Mouse (Mus musculus) adrenal gland, adult 10 weeks (tissue): ENCODE results near the gene Htr1a. TPM values are rescaled to one million over a fixed set of nuclear protein-coding genes. Genes with fewer than 3 reads are reported as not detected.

Experiments used
- polyA plus RNA-seq: library from polyadenylated mRNA; stranded (reverse); fragments of 350-450 nt; fragmentation: Illumina TruSeq; extraction: RNeasy Lipid Tissue Mini Kit (QIAGEN cat#74804); gene quantifications from one replicate; pipeline ENCODE4 v1.2.3, GENCODE M21; 2014; ENCODE audit warnings: low read depth, low replicate concordance

Htr1a gene
- polyA plus RNA-seq: not detected

GRCm38 (mm10) chr13:105443339-105443738 is at the start of gene Htr1a:
Gene Htr1a (plus strand): TSS chr13:105443639.

Other genes with a start within 250 kb of the Htr1a start
- 2.3 TPM for gene Rnf180, start 148.8 kb upstream of the Htr1a start, polyA plus RNA-seq